ENCODE assay signal across 20 mouse cellular contexts in genomic region chr1:158764727-158765126, GRCm38 (mm10).
DNase-seq lines count a peak whose midpoint lies in the region; ATAC-seq and TF ChIP-seq lines count a peak whose summit lies in the region.
"Had no signal": no experiment of that assay in that cellular context is flagged by ENCODE, and none has a peak within 500 bp of the region (broad histone marks: within the 10 kb centered on the region; RNA-seq: fewer than 3 reads in every experiment).

No protein-coding gene starts in this region.

- H3K36me3 ChIP-seq in kidney, postnatal 0 days (ENCODE audit: insufficient read depth, low read length): no peaks in the 10 kb centered on the region
- no peaks in the 10 kb centered on the region for H3K36me3 ChIP-seq in myocyte (ENCODE audit: control insufficient read depth, insufficient read depth)
- no peaks in the 10 kb centered on the region for H3K36me3 ChIP-seq in splenic B cell, adult 2 months (ENCODE audit: control insufficient read depth, insufficient read depth, low read length, poor library complexity, severe bottlenecking)
- H3K36me3 ChIP-seq: embryonic facial prominence, embryonic 10.5 days; heart, embryonic 12.5 days; hindbrain, embryonic 13.5 days had no signal

- no peaks in the 10 kb centered on the region for H3K4me1 ChIP-seq in kidney, postnatal 0 days (replicated peaks; ENCODE audit: insufficient read depth, low read length)
- H3K4me1 ChIP-seq: embryonic facial prominence, embryonic 10.5 days; forebrain, embryonic 13.5 days; hindbrain, embryonic 13.5 days had no signal

- H3K4me2 ChIP-seq in kidney, postnatal 0 days (ENCODE audit: low read length): no peak overlapping the region
- peak overlapping the region; percentile 7 for H3K4me2 ChIP-seq in myocyte (ENCODE audit: low read depth)
- H3K4me2 ChIP-seq: forebrain, embryonic 13.5 days; heart, embryonic 12.5 days; hindbrain, embryonic 13.5 days had no signal

- H3ac ChIP-seq in myocyte (ENCODE audit: control insufficient read depth, insufficient read length): no peak overlapping the region

- 37% methylated on average over 6 of the region's 6 CpGs for whole genome bisulfite sequencing in kidney, postnatal 0 days

- TF ChIP-seq POLR2A in myocyte (IDR thresholded peaks at IDR 0.05; ENCODE audit: insufficient read length, low read depth): no peak

- H3K27me3 ChIP-seq in kidney, postnatal 0 days (ENCODE audit: insufficient read depth, low read length): no peaks in the 10 kb centered on the region
- H3K27me3 ChIP-seq in myocyte (ENCODE audit: control insufficient read depth, insufficient read depth, insufficient read length): no peaks in the 10 kb centered on the region
- H3K27me3 ChIP-seq in splenic B cell, adult 2 months (ENCODE audit: control insufficient read depth, insufficient read depth, low read length, poor library complexity, severe bottlenecking): no peaks in the 10 kb centered on the region
- H3K27me3 ChIP-seq: forebrain, embryonic 13.5 days; heart, embryonic 12.5 days; hindbrain, embryonic 13.5 days had no signal

- intact Hi-C loops in heart, postnatal 14 days (cut with DNase I): no loop called here

- H3K79me2 ChIP-seq in myocyte (ENCODE audit: control insufficient read depth, insufficient read depth): no peaks in the 10 kb centered on the region

- no peak for ATAC-seq in kidney, postnatal 0 days (replicated peaks; ENCODE audit: low FRiP score, low read depth)
- ATAC-seq: forebrain, embryonic 13.5 days; forebrain, postnatal 0 days had no signal

- H3K9me3 ChIP-seq in kidney, postnatal 0 days (replicated peaks; ENCODE audit: low read length): no peaks in the 10 kb centered on the region
- H3K9me3 ChIP-seq: embryonic facial prominence, embryonic 10.5 days; forebrain, embryonic 13.5 days; heart, embryonic 12.5 days; hindbrain, embryonic 13.5 days had no signal

- peak; percentile 94 for DNase-seq in heart, adult 11 months
- DNase-seq in heart, postnatal 14 days: no peak
- DNase-seq in kidney, postnatal 0 days (ENCODE audit: low spot score): peak; percentile 24
- no peak for DNase-seq in kidney, postnatal 10 days
- DNase-seq in splenic B cell, adult 2 months (ENCODE audit: low read depth, low spot score): peak; percentile 34
- DNase-seq in spleen, postnatal 36 days (ENCODE audit: low spot score in 2 of 2): no peak
- no peak for DNase-seq in frontal cortex, postnatal 25 days (ENCODE audit: low spot score in 2 of 2)
- DNase-seq: adrenal gland, adult 8-10 months; adrenal gland, postnatal 36 days; cerebellum, adult 2 months; cerebellum, postnatal 10 days; forebrain, postnatal 0 days; gastrocnemius, postnatal 10 days; heart, adult 2 months; heart, postnatal 4 days had no signal

- no peak for TF ChIP-seq CTCF in kidney, postnatal 0 days (IDR thresholded peaks at IDR 0.05; ENCODE audit: low read depth)

- H3K4me3 ChIP-seq in kidney, postnatal 0 days (replicated peaks; ENCODE audit: low read depth, low read length): no peak overlapping the region
- H3K4me3 ChIP-seq in myocyte: no peak overlapping the region
- H3K4me3 ChIP-seq: embryonic facial prominence, embryonic 10.5 days; forebrain, embryonic 13.5 days; heart, adult 2 months; heart, embryonic 12.5 days; hindbrain, embryonic 13.5 days had no signal

- no peak overlapping the region for H3K9ac ChIP-seq in kidney, postnatal 0 days (ENCODE audit: low read depth, low read length)
- H3K9ac ChIP-seq: forebrain, embryonic 13.5 days; forebrain, postnatal 0 days; heart, embryonic 12.5 days; hindbrain, embryonic 13.5 days had no signal

- no peak overlapping the region for H3K27ac ChIP-seq in kidney, postnatal 0 days
- H3K27ac ChIP-seq: embryonic facial prominence, embryonic 10.5 days; forebrain, embryonic 13.5 days; heart, adult 2 months; hindbrain, embryonic 13.5 days had no signal

TF ChIP-seq in myocyte, 11 proteins besides CTCF, POLR2A, EP300 and RAD21:
- no peak for TF ChIP-seq SRF (IDR thresholded peaks at IDR 0.05; ENCODE audit: control insufficient read depth, insufficient read length, low read depth)
- TF ChIP-seq USF1 (IDR thresholded peaks at IDR 0.05; ENCODE audit: low read depth): peak; percentile 29
- TF ChIP-seq CEBPB (IDR thresholded peaks at IDR 0.05; ENCODE audit: insufficient read depth, poor library complexity, severe bottlenecking): no peak
- TF ChIP-seq TCF3 (IDR thresholded peaks at IDR 0.05; ENCODE audit: insufficient read length, low read depth): no peak

Comparison
In these comparisons a context has a peak if more than half of its experiments do, and no peak if none do; other contexts are left out.
1. DNase-seq: peak in heart, adult 11 months (single experiment), kidney, postnatal 0 days (single experiment) and splenic B cell, adult 2 months (single experiment); none in heart, postnatal 14 days (0 of 2), kidney, postnatal 10 days (single experiment), spleen, postnatal 36 days (0 of 2) and frontal cortex, postnatal 25 days (0 of 2).